Mouse (Mus musculus) bone marrow macrophage, adult 2 months (primary cell): ENCODE measurements around the gene Dock11.

Experiments used
- CTCF ChIP-seq: IDR thresholded peaks from 2 replicates; pipeline ENCODE4 v1.5.1; 2012; ENCODE audit warnings: low read depth, mild to moderate bottlenecking, low read length, moderate library complexity
- POLR2A ChIP-seq: IDR thresholded peaks from 2 replicates; pipeline ENCODE4 v1.6.1; 2012; ENCODE audit warnings: mild to moderate bottlenecking, low read depth, low read length, borderline replicate concordance

- no peak for TF ChIP-seq POLR2A
- TF ChIP-seq CTCF, result no peak
Observed at GRCm38 (mm10) chrX:35897648-35898500, 9.2 kb downstream of the Dock11 start.
